Mouse (Mus musculus): Measurements from ENCODE around the gene Tex46. TPM values are rescaled to one million over a fixed set of nuclear protein-coding genes. Genes with fewer than 3 reads are reported as not detected.

Tex46 gene
- not detected for total RNA-seq (2022)

DNA sequence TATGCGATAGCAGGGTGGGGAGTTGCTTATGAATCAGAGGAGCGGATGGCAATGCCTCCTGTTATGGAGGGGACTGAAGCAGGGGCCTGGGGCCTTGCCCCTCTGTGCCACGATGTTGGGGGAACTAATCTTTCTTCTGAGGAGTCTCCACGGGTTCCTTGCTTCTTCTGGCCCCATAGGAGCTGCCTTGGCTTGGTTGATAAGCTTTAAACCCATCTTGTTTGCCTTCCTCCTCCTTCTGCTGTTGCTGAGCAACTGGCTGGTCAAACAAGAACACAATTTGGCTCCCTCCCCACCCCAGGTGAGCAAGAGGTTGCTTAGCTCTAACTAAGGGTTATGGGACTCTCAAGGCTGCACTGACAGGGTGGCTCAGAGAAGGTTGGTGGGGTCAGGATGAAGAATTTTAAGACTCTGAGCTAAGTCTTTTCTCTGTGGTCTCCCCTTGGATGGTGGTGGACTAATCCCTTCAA, at the start of gene Tex46:
Gene Tex46 (plus strand): TSS at position 51 of the 470 bp plus-strand sequence.
- DNase-seq (ENCODE audit: low spot score in 2 of 2) = no peak

DNA sequence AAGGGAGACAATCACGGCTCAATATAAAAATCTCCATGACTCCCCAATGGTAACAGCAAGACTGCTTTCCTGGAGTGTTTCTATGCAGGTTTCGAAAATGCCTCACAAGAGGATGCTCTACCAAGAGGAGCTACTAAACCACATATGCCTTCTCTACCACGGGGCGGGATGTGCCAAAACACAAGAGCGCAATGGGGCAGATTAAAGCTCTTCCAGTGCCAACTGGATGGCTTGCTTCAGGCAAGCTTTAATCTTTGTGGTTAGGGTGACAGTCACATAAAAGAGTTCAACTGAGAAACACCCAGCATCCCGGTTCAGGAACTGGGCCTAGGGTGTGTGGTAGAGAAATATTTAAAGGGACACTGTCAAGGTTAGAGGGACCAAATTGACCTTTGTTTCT, 47.5 kb upstream of the Tex46 start:
- DNase-seq (ENCODE audit: low spot score in 2 of 2) = no peak

DNA sequence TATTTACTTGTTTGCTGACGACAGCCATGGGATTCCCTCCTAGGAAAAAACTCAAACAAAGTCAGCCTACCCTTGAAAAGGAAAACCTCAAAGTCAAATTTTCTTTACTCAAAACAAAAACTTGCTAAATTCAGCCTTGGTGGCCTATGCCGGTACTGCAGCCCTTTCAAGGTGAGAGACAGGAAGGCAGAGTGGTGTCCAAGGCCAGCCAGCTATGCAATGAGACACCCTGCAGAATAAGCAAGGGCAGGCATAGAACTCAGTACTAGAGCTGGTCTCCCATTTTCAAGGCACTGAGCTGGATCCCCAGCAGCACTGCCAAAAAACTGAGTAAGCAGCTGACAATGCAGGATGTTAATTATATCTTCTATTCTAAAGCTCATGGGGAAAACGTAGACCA, 41.6 kb upstream of the Tex46 start:
- no peak for DNase-seq (ENCODE audit: low spot score in 2 of 2)

DNA sequence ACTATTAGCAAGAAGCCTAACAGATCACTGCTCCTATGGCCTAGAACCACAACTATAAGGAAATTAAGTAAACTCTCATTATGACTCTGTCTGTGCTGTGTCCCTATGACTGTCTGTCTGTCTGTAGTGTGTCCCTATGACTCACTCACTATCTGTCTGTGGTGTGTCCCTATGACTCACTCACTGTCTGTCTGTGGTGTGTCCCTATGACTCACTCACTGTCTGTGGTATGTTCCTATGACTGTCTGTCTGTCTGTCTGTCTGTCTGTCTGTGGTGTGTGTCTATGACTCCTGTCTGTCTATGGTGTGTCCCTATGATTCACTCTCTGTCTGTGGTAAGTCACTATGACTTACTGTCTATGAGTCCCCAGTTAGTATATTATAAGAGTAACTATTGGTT, 40.2 kb upstream of the Tex46 start:
- DNase-seq (ENCODE audit: low spot score in 2 of 2) = no peak

DNA sequence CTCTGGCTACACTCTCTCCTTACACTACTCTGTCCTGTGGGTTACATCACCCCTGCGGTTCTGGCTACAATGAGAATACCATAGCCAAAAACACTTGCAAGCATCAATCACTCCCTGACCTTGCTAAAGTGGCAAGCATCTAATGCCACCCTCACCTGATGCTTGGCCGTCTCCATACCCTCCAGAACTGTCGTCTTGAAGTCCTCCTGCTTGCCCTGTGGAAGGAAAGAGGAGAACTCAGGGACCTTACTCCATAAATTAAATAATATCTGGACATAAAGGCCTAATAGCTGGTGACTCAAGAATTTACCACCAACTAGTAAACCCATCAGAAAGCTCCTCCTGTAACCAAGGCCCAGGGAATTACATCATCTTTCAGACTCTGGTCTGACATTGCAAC, 28.4 kb upstream of the Tex46 start:
- no peak for DNase-seq (ENCODE audit: low spot score in 2 of 2)

DNA sequence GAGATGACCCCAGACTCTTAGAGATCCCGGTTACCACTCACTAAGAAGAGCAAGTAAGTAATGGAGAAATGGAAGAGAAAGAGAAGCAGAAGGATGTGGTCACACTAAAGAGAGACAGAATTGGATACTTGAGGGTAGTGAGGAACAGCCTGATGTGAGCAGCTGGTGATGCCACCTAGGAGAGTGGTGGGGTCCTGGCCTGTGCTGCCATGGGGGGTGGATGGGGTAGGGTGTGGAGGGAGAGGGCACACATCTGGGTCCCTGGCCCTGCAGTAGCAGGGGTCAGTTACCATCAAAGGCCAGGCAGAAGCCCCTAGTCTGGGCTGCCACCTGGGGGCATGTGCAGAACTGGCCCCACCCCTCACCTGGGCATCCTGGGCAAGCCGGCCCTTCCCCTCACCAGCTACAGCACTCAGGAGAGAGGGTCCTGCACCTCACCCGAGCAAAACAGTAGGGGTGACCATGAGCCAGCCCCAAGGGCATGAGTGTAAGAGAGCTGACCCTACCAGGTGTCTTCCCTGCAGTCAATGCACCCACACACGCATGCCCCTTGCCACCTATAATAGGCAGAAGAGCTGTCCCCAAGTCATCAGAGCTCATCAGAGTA, 22.9 kb upstream of the Tex46 start:
- no peak for DNase-seq (ENCODE audit: low spot score in 2 of 2)

DNA sequence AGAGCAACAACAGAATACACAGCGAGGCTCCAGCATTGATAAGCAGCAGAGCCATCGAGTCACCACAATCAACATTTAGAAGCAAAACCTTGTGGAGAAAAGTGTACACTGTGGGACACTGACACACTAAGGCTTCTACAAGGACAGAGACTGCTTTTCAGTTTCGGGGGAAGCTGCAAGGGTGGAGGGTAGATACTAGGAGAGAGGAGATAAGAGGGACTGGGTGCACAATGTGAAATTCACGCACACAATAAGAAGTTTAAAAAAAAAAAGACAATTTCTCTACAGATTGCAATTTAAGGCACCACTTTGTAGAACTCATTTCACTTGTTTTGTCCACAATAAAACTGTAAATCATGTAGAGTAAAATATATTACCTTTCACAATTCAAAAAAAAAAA, 22.2 kb upstream of the Tex46 start:
- no peak for DNase-seq (ENCODE audit: low spot score in 2 of 2)

GRCm38 (mm10) chr4:136592111-136592510, 18.1 kb upstream of the Tex46 start:
- no peak for DNase-seq (ENCODE audit: low spot score in 2 of 2)

GRCm38 (mm10) chr4:136594006-136594405, 16.2 kb upstream of the Tex46 start:
- no peak for DNase-seq (ENCODE audit: low spot score in 2 of 2)

GRCm38 (mm10) chr4:136595221-136595620, 15.0 kb upstream of the Tex46 start:
- DNase-seq (ENCODE audit: low spot score in 2 of 2) = no peak

DNA sequence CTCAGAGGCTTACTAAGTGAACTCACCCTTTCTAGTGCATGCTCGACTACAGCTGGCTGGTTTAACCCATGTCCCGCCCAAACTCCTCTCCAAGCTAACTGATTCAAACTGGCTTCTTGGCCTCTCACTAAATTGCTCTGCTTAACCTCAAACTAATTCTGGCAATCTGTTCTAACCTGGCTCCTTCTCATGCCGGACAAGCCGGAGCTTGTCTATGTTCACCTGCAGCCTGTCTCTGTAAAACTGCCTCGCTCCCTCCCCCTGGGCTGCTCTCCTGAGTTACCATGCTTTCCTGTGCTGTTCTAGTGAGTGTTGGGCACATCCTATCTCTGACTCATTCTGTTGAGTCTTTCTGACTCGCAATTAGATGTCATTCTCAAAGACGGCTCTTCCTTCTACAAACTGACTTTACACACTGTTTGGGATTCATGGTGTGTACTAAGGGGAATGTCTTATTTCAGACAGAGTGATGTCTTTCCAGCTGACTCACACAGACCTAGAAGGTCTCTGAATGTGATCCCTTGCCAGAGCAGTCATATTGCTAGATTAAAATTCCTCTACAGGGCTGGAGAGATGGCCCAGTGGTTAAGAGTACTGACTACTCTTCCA, 11.9 kb upstream of the Tex46 start:
- no peak for DNase-seq (ENCODE audit: low spot score in 2 of 2)

DNA sequence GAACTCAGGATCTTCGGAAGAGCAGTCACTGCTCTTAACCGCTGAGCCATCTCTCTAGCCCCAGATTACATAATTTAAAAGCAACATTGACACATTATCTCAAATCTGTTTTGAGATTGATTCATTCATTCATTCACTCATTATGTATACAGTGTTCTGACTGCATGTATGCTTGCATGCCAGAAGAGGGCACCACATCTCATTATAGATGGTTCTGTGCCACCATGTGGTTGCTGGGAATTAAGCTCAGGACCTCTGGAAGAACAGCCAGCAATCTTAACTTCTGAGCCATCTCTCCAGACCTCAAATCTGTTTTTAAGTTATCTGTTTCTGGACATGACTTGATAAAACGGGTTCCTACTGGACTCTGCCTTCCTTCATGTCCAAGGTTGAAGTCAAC, 10.4 kb upstream of the Tex46 start:
- DNase-seq (ENCODE audit: low spot score in 2 of 2) = no peak

DNA sequence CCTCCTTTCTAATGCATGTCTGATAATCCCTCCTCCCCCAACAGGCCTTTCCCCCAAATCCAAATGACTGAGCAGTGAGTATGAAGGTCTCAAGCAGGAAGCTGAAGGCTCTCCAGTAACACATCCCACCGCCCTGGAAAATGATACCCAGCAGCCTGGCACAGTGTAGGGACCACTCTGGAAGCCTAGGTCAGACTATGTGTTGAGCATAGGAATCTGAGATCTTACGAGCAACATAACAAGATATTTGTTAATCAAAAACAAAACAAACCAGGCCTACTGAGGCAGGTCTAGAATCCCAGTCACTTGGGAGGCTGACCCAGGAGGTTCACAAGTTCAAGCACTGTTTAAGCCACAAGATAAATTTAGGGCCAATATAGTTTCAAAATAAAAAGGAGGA, 9.7 kb upstream of the Tex46 start:
- no peak for DNase-seq (ENCODE audit: low spot score in 2 of 2)

- peak in 1 of 2 experiments; percentile 13 for DNase-seq (ENCODE audit: low spot score in 2 of 2)
These were observed 8.8 kb upstream of the Tex46 start for GRCm38 (mm10) chr4:136601476-136601875.

DNA sequence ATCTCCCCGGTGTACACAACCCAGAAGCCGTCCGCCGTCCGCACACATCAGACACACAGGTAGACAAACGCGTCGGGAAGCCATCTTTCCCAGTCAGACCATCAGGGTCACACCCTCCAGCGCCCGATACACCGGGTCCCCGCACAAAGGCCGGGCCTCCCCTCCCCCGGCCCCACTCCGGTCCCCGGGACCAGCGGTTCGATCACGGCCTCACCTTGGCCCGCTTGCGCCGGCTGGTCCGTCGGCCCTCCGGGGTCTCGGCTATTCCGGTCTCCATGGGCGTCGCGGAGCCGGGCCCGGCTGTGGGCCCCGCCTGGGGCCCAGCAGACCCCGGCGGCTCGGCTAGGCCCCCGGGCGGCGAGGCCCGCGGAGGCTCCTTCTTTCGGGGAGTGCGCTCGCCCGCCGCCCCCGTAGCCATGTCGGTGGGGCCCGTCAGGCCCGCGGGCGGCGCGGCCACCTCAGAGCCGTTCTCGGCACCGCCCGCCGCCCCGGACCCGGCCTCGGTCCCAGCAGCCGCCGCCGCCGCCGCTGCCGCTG, 8.2 kb upstream of the Tex46 start:
- DNase-seq (ENCODE audit: low spot score in 2 of 2) = no peak

DNA sequence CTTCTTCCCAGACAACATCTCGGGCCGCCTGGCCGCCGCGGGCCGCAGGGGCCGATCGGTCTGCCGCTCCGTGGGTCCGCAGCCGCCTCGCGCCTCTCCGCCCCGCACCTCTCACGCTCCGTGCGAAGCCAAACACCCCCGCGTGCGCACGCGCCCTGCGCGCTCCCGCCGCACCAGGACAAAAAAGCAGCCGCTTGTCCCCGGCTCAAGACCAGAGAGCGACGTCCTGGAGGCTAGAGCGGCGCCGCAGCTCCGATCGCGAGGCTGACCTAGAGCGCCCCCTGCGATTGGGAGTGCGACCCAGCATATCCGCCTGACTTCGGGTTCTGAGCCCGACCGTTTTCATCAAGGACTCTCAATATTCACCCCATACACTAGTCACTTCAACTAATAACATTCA, 7.7 kb upstream of the Tex46 start, which contains the start of gene Kdm1a:
Gene Kdm1a (minus strand): TSS at position 156 of the 400 bp plus-strand sequence.
- peak; percentile 88 to 89 for DNase-seq (ENCODE audit: low spot score in 2 of 2)

- DNase-seq (ENCODE audit: low spot score in 2 of 2) = no peak
These were observed 4.3 kb upstream of the Tex46 start for GRCm38 (mm10) chr4:136605756-136606485.

DNA sequence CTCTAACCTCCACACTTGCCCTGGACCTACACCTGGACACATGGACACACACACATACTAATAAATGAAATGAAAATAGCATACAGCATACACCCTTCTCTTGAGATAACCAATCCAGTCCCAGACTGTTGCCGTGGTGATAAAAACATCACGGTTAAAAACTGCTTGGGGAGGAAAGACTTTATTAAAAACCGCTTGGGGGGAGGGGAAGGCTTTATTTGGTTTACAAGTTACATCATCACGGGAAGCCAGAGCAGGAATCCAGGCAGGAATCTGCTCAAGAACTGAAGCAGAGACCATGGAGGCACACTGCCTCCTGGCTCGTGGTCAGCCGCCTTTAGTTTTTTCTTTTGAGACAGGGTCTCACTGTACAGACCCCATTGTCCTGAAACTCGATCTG, 3.4 kb downstream of the Tex46 start:
- DNase-seq (ENCODE audit: low spot score in 2 of 2) = no peak

DNA sequence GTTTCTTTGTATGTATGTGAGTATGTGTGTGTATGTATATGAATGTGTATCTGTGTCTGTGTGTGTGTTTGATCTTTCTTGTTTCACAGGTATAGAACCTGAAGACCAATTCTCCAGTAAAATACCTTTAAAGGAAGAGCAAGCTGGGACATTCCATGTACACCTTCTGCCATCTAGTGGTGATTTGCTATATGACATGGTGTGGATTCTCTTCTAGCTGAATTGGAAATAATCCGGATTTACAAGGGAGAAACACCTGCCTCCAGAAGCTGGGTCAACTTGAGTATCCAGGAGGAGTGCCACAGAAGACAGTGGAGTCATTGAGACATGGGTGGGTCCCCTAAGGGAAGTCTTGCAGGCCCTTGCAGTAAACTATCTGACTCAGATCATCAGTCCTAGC, 11.1 kb downstream of the Tex46 start:
- DNase-seq (ENCODE audit: low spot score in 2 of 2) = no peak

DNA sequence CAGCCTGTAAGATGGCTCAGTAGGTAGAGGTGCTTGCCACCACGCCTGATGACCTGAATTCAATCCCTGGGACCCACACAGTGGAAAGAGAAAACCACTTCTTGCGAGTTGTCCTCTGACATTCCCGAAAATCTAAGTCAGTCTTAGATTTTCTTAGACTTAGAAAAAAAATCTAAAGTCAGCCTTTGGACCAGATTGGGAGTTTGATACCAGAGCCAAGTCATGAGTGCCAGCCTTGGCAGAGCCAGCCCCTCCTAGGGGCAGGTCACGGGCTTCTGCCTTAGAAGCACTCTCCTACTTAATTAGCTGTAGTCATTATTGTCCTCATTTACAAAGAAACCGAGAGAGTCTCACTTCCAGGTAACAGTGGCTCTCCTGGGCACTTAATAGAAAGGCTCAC, 11.7 kb downstream of the Tex46 start:
- no peak for DNase-seq (ENCODE audit: low spot score in 2 of 2)

DNA sequence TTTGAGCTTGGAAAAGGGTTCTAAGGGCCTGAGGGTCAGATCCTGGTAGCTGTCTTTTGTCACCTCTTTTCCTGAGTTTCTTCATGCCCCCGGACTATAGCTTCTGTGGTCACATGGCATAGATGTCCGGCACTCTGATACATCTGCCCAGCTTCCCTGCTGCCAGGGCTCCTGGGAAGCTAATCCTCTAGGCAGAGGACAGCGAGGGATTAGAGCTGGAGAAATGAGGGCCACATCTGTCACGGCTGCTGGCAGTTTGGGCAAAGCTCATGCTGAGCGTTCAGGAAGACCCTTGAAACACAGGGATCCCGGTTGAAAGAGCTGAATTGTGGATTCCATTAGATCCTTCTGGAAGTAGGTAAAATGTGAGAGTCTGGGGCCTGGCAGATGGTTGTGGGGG, 12.2 kb downstream of the Tex46 start, which contains the start of gene Lactbl1:
Gene Lactbl1 (plus strand): TSS at position 234 of the 400 bp plus-strand sequence.
- no peak for DNase-seq (ENCODE audit: low spot score in 2 of 2)

GRCm38 (mm10) chr4:136626590-136626989, 16.4 kb downstream of the Tex46 start:
- DNase-seq (ENCODE audit: low spot score in 2 of 2) = no peak
